Mouse (Mus musculus): ENCODE results near the gene Eya3.

DNA sequence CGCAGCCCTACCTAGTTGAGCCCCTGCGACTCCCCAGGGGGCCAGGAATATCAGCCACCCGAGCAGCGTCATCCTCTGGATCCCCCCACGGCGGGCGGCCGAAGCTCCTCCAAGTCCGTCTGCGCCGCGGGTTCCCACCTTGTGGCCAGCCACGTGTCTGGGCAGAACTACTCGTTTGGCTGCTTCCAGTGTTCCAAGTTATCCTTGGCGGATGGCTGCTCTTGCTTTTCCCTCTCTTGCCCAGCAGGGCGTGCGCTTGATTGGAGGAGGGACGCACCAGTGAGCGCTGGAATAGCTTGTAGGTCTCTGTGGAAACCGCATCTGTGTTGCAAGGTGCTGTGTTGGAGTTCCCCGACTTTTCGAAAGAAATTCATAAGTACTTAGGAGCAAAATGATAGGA lies 118.2 kb downstream of the Eya3 start, which contains the start of gene Smpdl3b:
- TF ChIP-seq GATA1 (IDR thresholded peaks at IDR 0.05; ENCODE audit: low read length) (no peak), TAL1 (IDR thresholded peaks at IDR 0.05; ENCODE audit: low read length) (no peak)

Measured in erythroblast, embryonic 14.5 days (primary cell).